Mouse (Mus musculus) olfactory bulb, adult 2 months (tissue): ENCODE measurements around the gene Fam129c.

Experiments used
- CTCF ChIP-seq: fragments of 200-500 bp; IDR thresholded peaks from 2 replicates; pipeline ENCODE4 v1.5.1; 2012; ENCODE audit warnings: low read depth, mild to moderate bottlenecking, low read length, moderate library complexity; ENCODE audit not compliant: insufficient read depth
- POLR2A ChIP-seq: fragments of 200-500 bp; IDR thresholded peaks from 2 replicates; pipeline ENCODE4 v1.6.1; 2012; ENCODE audit warnings: mild to moderate bottlenecking, low read depth, low read length, moderate library complexity; ENCODE audit not compliant: insufficient read depth

DNA sequence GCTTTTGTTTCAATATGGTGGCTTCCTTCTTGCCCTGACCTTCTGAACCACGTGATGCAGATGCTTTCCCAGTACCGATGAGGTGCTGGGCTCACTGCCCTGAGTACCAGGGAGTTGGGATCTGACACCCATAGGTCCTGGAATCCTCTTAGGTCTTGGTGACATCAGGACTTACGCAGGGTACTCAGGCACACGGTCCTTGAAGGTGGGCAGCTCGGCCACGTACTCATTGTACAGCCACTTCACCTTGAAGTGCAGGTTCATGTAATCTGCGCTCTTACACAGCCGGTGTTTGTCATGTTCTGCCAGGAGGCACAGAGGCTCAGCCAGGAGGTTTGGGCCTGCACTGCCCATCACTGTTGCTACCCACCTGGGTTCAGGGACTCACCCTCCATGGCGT is 48.1 kb downstream of the Fam129c start:
- no peak for TF ChIP-seq POLR2A
- TF ChIP-seq CTCF, result no peak
